Mouse (Mus musculus) bone marrow, adult 2 months (tissue): Measurements from ENCODE around the gene Nmb. TPM values are rescaled to one million over a fixed set of nuclear protein-coding genes. Genes with fewer than 3 reads are reported as not detected.

Experiments
- H3K27ac ChIP-seq: fragments of 200-500 bp; 2 replicates; pipeline ENCODE4 v1.5.1; 2012; ENCODE audit warnings: low read depth, mild to moderate bottlenecking, control low read depth, inconsistent platforms, low read length; ENCODE audit not compliant: control insufficient read depth, poor library complexity, insufficient read depth
- H3K4me1 ChIP-seq: fragments of 200-500 bp; 2 replicates; pipeline ENCODE4 v1.6.1; 2011; ENCODE audit warnings: low read length; ENCODE audit not compliant: control insufficient read depth, insufficient read depth
- H3K4me3 ChIP-seq: fragments of 200-500 bp; replicated peaks from 2 replicates; pipeline ENCODE3; 2011; ENCODE audit warnings: mild to moderate bottlenecking, low read depth, low read length, control low read depth; ENCODE audit not compliant: control insufficient read depth
- CTCF ChIP-seq: fragments of 200-500 bp; IDR thresholded peaks from 2 replicates; pipeline ENCODE4 v1.5.1; 2011; ENCODE audit warnings: low read length, control low read depth; ENCODE audit not compliant: control insufficient read depth, insufficient read depth
- POLR2A ChIP-seq: fragments of 200-500 bp; IDR thresholded peaks from 2 replicates; pipeline ENCODE4 v1.6.1; 2011; ENCODE audit warnings: low read depth, mild to moderate bottlenecking, control low read depth, low read length, borderline replicate concordance; ENCODE audit not compliant: control insufficient read depth
- WGBS: fragments of 180-500 bp; shearing (Covaris S2); methylation state at CpG from one replicate; pipeline ENCODE4 v1.1.7; 2018; 5-methylcytosine and 5-hydroxymethylcytosine counted together
- polyA plus RNA-seq: library from polyadenylated mRNA; stranded (reverse); fragments of >200 nt; gene quantifications from 2 replicates; pipeline ENCODE4 v1.2.4, GENCODE M21; 2011; ENCODE audit warnings: low replicate concordance; ENCODE audit not compliant: missing spikeins, insufficient read depth, insufficient read length

Nmb gene
- polyA plus RNA-seq, 1 experiment, result 21.2 TPM

GRCm38 (mm10) chr7:80893753-80894129, 11.1 kb downstream of the Nmb start:
- WGBS, result 81% methylated on average over 6 of the region's 6 CpGs
- H3K4me1 ChIP-seq, result peaks cover 4% of the 10 kb centered on the region
- TF ChIP-seq POLR2A, result no peak
- TF ChIP-seq CTCF, result no peak
- no peak overlapping the region for H3K4me3 ChIP-seq
- no peak overlapping the region for H3K27ac ChIP-seq

GRCm38 (mm10) chr7:80893086-80893752, 11.7 kb downstream of the Nmb start:
- no peak overlapping the region for H3K4me3 ChIP-seq
- no peak overlapping the region for H3K27ac ChIP-seq
- H3K4me1 ChIP-seq, result peaks cover 4% of the 10 kb centered on the region
- WGBS, result 87% methylated on average over 15 of the region's 15 CpGs
- TF ChIP-seq POLR2A (no peak), CTCF (no peak)

GRCm38 (mm10) chr7:80889841-80890241, 15.0 kb downstream of the Nmb start:
- Histone ChIP-seq H3K4me1 (peaks cover 4% of the 10 kb centered on the region), H3K27ac (peak overlapping the region; percentile 59), H3K4me3 (no peak overlapping the region)
- 13% methylated on average over 13 of the region's 13 CpGs for WGBS
- TF ChIP-seq CTCF (no peak), POLR2A (no peak)

GRCm38 (mm10) chr7:80889021-80889511, 15.8 kb downstream of the Nmb start:
- WGBS, result 53% methylated on average over 9 of the region's 9 CpGs

GRCm38 (mm10) chr7:80888595-80888994, 16.3 kb downstream of the Nmb start:
- Histone ChIP-seq H3K4me1 (peaks cover 4% of the 10 kb centered on the region), H3K27ac (no peak overlapping the region), H3K4me3 (no peak overlapping the region)
- 89% methylated on average over 7 of the region's 7 CpGs for WGBS
- TF ChIP-seq POLR2A, result no peak
- TF ChIP-seq CTCF, result no peak

More at GRCm38 (mm10) chr7:80889021-80889511, 15.8 kb downstream of the Nmb start:
- H3K4me1 ChIP-seq, result peaks cover 4% of the 10 kb centered on the region
- TF ChIP-seq CTCF, result no peak
- TF ChIP-seq POLR2A, result no peak
- peak overlapping the region; percentile 59; the same call in 1 of the 2 replicates for H3K27ac ChIP-seq
- H3K4me3 ChIP-seq, result no peak overlapping the region

GRCm38 (mm10) chr7:80885666-80886065, 19.2 kb downstream of the Nmb start:
- 15% methylated on average over 1 of the region's 1 CpGs for WGBS
- Histone ChIP-seq H3K4me3 (no peak overlapping the region), H3K27ac (no peak overlapping the region), H3K4me1 (peaks cover 4% of the 10 kb centered on the region)
- TF ChIP-seq CTCF (peak; percentile 30; the same call in 1 of the 2 replicates), POLR2A (no peak)

GRCm38 (mm10) chr7:80882830-80883505, 21.9 kb downstream of the Nmb start:
- H3K4me3 ChIP-seq, result peak overlapping the region; percentile 46
- no peaks in the 10 kb centered on the region for H3K4me1 ChIP-seq
- peak overlapping the region; percentile 12; the same call in 1 of the 2 replicates for H3K27ac ChIP-seq
- 2% methylated on average over 14 of the region's 14 CpGs for WGBS
- 0 out of 2 replicates have a peak, but pooled peaks have one; percentile 27 for TF ChIP-seq POLR2A
- TF ChIP-seq CTCF, result peak; percentile 55; the same call in 1 of the 2 replicates

GRCm38 (mm10) chr7:80875727-80876126, 29.1 kb downstream of the Nmb start:
- Histone ChIP-seq H3K27ac (peak overlapping the region; percentile 41; the same call in 1 of the 2 replicates), H3K4me3 (no peak overlapping the region), H3K4me1 (no peaks in the 10 kb centered on the region; the same call in 1 of the 2 replicates)
- TF ChIP-seq POLR2A (no peak), CTCF (no peak)
- WGBS, result 89% methylated on average over 37 of the region's 37 CpGs

GRCm38 (mm10) chr7:80873631-80874030, 31.2 kb downstream of the Nmb start:
- TF ChIP-seq POLR2A (no peak), CTCF (no peak)
- Histone ChIP-seq H3K4me3 (no peak overlapping the region), H3K4me1 (no peaks in the 10 kb centered on the region; the same call in 1 of the 2 replicates), H3K27ac (no peak overlapping the region)
- WGBS, result 90% methylated on average over 2 of the region's 2 CpGs
